Mouse (Mus musculus) heart, embryonic 12.5 days (tissue): ENCODE data around the gene Pspn. TPM values are rescaled to one million over a fixed set of nuclear protein-coding genes. Genes with fewer than 3 reads are reported as not detected.

Experiments used
- ATAC-seq: fragments of 200-750 bp; cut with Nextera tagmentation; 2 replicates; pipeline ENCODE4 v1.8.0; 2017; ENCODE audit warnings: moderate TSS enrichment, moderate library complexity; ENCODE audit not compliant: insufficient number of reproducible peaks, low FRiP score
- H3K27ac ChIP-seq: fragments of 300-500 bp; sonication (generic); 2 replicates; pipeline ENCODE4 v1.5.1; 2016; ENCODE audit warnings: mild to moderate bottlenecking, moderate library complexity; ENCODE audit not compliant: poor library complexity, severe bottlenecking
- H3K27me3 ChIP-seq: fragments of 300-500 bp; sonication (generic); replicated peaks from 2 replicates; pipeline ENCODE4 v1.6.1; 2016; ENCODE audit warnings: mild to moderate bottlenecking, moderate library complexity
- H3K36me3 ChIP-seq: fragments of 300-500 bp; sonication (generic); 2 replicates; pipeline ENCODE4 v1.6.1; 2016; ENCODE audit warnings: mild to moderate bottlenecking, moderate library complexity
- H3K4me1 ChIP-seq: fragments of 300-500 bp; sonication (generic); replicated peaks from 2 replicates; pipeline ENCODE4 v1.6.1; 2016; ENCODE audit warnings: mild to moderate bottlenecking
- H3K4me2 ChIP-seq: fragments of 300-500 bp; sonication (generic); 2 replicates; pipeline ENCODE4 v1.6.1; 2016; ENCODE audit warnings: mild to moderate bottlenecking, moderate library complexity
- H3K4me3 ChIP-seq: fragments of 300-500 bp; sonication (generic); 2 replicates; pipeline ENCODE4 v1.5.1; 2016; ENCODE audit warnings: mild to moderate bottlenecking
- H3K9ac ChIP-seq: fragments of 300-500 bp; sonication (generic); 2 replicates; pipeline ENCODE4 v1.6.1; 2016; ENCODE audit warnings: mild to moderate bottlenecking, moderate library complexity
- H3K9me3 ChIP-seq: fragments of 300-500 bp; sonication (generic); replicated peaks from 2 replicates; pipeline ENCODE4 v1.6.1; 2016; ENCODE audit warnings: mild to moderate bottlenecking, moderate library complexity
- WGBS: fragments of 180-500 bp; shearing (Covaris S2); methylation state at CpG from one replicate; pipeline ENCODE4 v1.1.7; 2016; 5-methylcytosine and 5-hydroxymethylcytosine counted together
- polyA plus RNA-seq: library from polyadenylated mRNA; unstranded; fragments of >200 nt; fragmentation: Nextera tagmentation; extraction: Ambion mirVana; gene quantifications from 2 replicates; pipeline ENCODE4 v1.2.1, GENCODE M21; 2016

Pspn gene
- 0.55 TPM in 1 of 2 replicates, not detected in the other for polyA plus RNA-seq

DNA sequence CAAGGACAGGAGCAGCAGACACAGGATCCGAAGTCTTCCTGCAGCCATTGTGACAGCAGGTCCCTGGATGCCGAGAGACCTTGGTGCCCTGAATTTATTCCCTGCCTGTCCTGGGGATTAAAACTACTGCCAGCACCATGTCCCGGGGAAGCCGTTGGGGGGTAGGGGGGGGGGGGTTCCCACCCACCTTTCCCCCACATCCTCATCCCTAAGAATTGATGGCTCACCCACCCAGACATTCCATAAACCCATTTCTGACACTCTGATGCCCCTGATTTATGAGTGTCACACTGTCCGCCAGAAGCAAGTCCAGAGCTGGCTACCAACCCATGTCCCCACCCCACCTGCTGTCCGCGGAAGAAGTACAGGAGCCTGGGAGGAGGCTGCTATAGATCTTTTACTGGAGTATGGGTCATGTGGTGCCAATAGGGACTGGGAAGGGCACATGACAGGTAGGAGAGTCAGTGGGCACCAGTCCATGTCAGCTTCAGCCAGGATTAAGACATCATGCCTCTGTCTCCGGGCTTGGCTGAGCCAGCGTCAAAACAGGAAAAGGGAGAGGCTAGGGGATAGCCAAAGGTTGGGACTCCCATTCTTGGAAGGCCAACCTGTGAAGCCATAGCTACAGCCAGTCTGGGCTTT lies at the start of gene Pspn:
Pspn (minus strand) TSS at position 51 of the 642 bp plus-strand sequence.
- Histone ChIP-seq H3K36me3 (peaks cover 57% of the 10 kb centered on the region), H3K4me2 (no peak within 1 kb of the TSS), H3K4me1 (peaks cover 40% of the 10 kb centered on the region), H3K4me3 (no peak within 1 kb of the TSS), H3K9ac (no peak within 1 kb of the TSS), H3K9me3 (no peaks in the 10 kb centered on the region), H3K27ac (peak within 1 kb of the TSS; percentile 71; the same call in 1 of the 2 replicates), H3K27me3 (no peaks in the 10 kb centered on the region)
- WGBS, result 79% methylated on average over 9 of the region's 9 CpGs
- no peak for ATAC-seq

DNA sequence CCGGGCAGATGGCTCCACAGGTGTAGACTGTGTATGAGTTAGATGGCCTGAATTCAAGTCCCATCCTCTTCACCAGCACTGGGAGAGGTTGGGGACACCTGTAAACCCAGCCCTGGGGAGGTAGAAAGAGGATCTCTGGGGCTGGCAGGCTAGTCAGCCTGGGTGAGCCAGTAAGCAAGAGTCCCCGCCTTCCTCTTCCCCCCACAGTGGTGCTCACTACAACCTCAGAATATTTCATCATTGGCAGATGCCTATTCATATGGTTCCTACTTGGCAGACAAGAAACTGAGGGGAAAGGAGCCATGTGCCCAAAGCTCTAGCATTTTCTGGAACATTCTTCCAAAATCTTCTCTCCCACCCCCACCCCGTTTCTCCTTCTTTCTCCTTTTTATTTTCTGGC lies 49.0 kb upstream of the Pspn start:
- WGBS, result 92% methylated on average over 3 of the region's 3 CpGs
- no peaks in the 10 kb centered on the region for H3K4me1 ChIP-seq
- H3K4me3 ChIP-seq, result no peak overlapping the region
- peaks cover 58% of the 10 kb centered on the region for H3K36me3 ChIP-seq
- no peak for ATAC-seq
- no peak overlapping the region for H3K4me2 ChIP-seq
- no peak overlapping the region for H3K27ac ChIP-seq
- no peak overlapping the region for H3K9ac ChIP-seq
- no peaks in the 10 kb centered on the region for H3K27me3 ChIP-seq
- no peaks in the 10 kb centered on the region for H3K9me3 ChIP-seq

DNA sequence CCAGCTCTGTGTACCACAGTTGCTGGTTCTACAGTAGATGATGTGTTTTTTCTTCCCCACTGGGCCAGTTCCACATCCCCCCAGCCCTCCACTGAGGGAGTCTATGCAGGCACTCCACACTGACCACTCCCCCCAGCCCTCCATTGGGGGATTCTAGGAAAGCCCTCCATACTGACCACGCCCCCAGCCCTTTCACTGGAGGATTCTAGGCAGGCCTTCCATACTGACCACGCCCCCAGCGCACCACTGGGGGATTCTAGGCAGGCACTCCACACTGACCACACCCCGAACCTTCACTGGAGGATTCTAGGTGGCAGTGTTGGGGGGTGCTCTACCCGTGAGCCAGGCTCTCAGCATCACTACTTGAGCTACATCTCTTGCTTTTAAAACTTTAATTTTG lies 47.6 kb upstream of the Pspn start:
- WGBS, result 19% methylated on average over 5 of the region's 5 CpGs
- Histone ChIP-seq H3K4me3 (no peak overlapping the region), H3K36me3 (peaks cover 44% of the 10 kb centered on the region), H3K9ac (no peak overlapping the region), H3K4me1 (peaks cover 10% of the 10 kb centered on the region), H3K9me3 (no peaks in the 10 kb centered on the region), H3K27ac (no peak overlapping the region), H3K4me2 (no peak overlapping the region), H3K27me3 (no peaks in the 10 kb centered on the region)
- ATAC-seq, result 0 out of 2 replicates have a peak, but pooled peaks have one; percentile 26

DNA sequence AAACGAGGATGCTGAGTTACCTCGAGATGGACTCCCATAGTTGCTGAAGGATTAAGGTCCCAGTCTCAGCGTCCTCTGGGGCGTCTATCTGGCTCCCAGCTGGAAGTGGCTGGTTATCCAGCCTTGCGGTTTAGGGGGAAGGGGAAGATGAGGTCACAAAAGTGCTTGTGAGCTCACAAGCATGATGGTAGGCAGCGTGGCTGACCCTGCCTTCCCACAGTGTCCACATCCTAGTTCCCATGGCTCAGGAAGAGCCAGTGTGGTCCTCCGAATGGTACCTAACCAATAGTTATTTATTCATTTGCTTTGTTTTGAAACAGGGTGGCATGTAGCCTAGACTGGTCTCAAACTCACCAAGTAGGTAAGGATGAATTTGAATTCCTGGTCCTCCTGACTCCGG lies 41.7 kb upstream of the Pspn start, which contains the start of gene Slc25a41:
Slc25a41 (minus strand) TSS at position 101 of the 400 bp plus-strand sequence.
- WGBS, result 62% methylated on average over 8 of the region's 8 CpGs
- Histone ChIP-seq H3K27ac (no peak within 1 kb of the TSS), H3K4me1 (peaks cover 11% of the 10 kb centered on the region), H3K9me3 (no peaks in the 10 kb centered on the region), H3K4me2 (no peak within 1 kb of the TSS), H3K27me3 (peaks cover 32% of the 10 kb centered on the region), H3K4me3 (no peak within 1 kb of the TSS), H3K9ac (no peak within 1 kb of the TSS), H3K36me3 (peaks cover 9% of the 10 kb centered on the region)
- ATAC-seq, result no peak

DNA sequence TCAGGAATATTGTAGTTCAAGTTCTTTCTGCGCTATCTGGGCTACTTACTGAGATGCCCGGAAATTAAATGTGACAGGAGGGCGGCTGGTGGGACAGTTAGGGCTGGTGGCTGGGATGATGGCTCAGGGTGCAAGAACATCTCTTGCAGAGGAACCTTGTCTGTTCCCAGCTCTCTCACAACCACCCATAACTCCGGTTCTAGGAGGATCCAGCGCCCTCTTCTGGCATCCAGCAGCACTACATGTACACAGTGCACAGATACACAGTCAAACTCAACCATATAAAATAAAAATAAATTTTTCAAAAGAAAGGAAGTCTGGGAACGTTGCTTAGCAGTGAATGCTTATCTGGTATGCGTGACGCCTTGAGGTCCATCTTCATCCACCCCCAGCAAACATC lies 39.2 kb upstream of the Pspn start:
- Histone ChIP-seq H3K9ac (no peak overlapping the region), H3K27ac (no peak overlapping the region), H3K36me3 (no peaks in the 10 kb centered on the region), H3K9me3 (no peaks in the 10 kb centered on the region), H3K27me3 (peaks cover 39% of the 10 kb centered on the region), H3K4me2 (no peak overlapping the region), H3K4me1 (peaks cover 11% of the 10 kb centered on the region), H3K4me3 (no peak overlapping the region)
- no peak for ATAC-seq
- 36% methylated on average over 8 of the region's 8 CpGs for WGBS

DNA sequence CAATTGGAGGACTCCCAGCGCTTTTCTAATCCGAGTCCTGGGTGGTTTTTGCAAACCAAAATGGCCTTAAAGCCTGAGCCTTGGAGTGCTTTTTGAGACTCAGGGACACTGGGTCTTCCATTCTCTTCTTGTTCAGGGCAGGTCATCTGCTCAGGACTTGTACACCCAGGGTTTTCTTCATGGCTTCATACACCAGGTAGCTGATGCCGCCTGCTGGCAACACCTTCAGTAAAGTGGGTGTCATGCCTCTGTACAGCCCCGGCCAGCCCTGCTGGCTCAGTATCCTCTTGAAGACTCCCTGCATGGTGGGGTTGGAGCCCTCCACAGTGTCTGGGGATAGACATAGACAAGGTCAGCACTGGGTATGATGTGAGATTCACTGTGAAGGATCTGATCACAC lies 33.0 kb upstream of the Pspn start:
- 73% methylated on average over 4 of the region's 4 CpGs for WGBS
- Histone ChIP-seq H3K27me3 (peaks cover 15% of the 10 kb centered on the region), H3K4me1 (peaks cover 26% of the 10 kb centered on the region), H3K4me3 (0 out of 2 replicates have a peak overlapping the region, but pooled peaks have one; percentile 40), H3K36me3 (peaks cover 9% of the 10 kb centered on the region), H3K9ac (no peak overlapping the region), H3K9me3 (no peaks in the 10 kb centered on the region), H3K4me2 (peak overlapping the region; percentile 65), H3K27ac (no peak overlapping the region)
- no peak for ATAC-seq

DNA sequence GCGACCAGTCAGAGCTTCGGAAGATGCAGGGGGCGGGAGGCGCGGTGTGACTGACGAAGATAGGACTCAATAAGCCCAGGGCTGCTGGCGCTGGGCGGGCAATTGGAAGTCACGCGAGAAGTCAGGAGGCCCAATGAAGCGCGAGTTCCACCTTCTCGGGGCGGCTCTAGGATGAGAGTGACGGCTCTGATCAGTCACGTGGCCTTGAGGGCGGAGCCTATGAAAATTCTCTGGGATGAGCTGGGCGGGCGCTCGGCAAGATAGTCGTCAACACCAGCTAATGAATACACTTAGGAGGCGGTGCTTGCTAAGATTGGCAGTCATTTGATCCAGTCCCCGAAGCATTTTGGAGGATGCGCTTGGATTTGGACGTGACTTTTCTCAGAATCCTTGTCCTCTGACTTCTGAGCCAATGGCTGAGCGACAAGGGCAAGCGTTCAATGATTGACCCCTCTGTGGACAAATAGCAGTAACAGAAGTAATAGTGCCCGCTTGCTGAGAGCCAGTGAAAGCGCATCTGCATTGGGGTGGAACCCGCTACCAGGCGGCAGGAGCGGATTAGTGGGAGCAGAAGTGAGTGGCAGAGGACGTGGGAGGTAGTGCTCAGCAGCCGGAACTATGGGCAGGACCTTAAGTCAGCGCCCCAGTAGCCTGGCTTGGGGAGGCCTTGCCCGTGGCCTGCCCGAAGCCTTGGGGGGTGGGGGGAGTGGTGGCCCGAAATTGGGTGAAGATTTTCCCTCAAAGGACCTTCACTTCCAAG lies 32.0 kb upstream of the Pspn start:
- peak overlapping the region; percentile 65 for H3K4me2 ChIP-seq
- peak; percentile 98 for ATAC-seq
- peaks cover 19% of the 10 kb centered on the region for H3K36me3 ChIP-seq
- under 1% methylated on average over 38 of the region's 38 CpGs for WGBS
- peaks cover 8% of the 10 kb centered on the region; the same call in 1 of the 2 replicates for H3K27me3 ChIP-seq
- peak overlapping the region; percentile 45 for H3K9ac ChIP-seq
- peak overlapping the region; percentile 96 for H3K4me3 ChIP-seq
- H3K9me3 ChIP-seq, result no peaks in the 10 kb centered on the region
- peak overlapping the region; percentile 72 for H3K27ac ChIP-seq
- H3K4me1 ChIP-seq, result peaks cover 26% of the 10 kb centered on the region

DNA sequence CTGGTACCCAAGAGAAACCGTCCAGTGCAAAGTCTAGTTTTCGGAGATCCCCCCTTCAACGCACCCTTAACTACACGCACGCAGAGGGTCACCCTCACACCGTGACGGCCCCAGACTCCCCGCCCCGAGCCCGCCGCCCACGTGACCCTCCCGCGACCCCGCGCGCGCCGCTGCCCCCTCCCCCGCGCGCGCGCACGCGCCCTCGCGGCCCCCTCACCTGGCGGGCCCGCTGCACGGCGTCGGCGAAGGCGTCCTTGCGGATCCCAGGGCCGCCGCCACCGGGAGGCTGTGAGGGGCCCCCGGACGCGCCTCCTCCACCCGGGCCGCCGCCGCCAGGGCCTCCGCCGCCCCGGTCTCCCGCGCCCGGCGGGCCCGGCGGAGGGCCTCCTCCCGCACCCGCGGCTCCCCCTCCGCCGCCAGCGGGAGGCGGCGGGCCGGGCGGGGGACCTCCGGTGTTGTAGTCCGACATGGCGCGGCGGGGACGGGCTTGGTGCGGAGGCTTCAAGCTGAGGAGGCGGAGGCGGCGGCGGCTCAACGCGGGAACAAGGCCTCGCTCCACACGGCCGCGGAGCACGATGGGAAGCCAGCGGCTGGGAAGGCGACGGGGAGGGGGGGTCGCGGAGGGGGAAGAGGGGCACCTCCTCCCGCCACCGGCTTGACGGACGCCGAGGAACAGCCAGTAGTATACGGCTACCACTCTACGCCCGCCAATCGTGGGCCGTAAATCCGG lies 31.3 kb upstream of the Pspn start, which contains the start of gene Khsrp:
Khsrp (minus strand) TSS at position 592 of the 730 bp plus-strand sequence.
- WGBS, result under 1% methylated on average over 80 of the region's 99 CpGs
- peak within 1 kb of the TSS; percentile 96 for H3K4me3 ChIP-seq
- 0 out of 2 replicates have a peak, but pooled peaks cover 8% of the 10 kb centered on the region for H3K27me3 ChIP-seq
- peaks cover 26% of the 10 kb centered on the region for H3K4me1 ChIP-seq
- peak within 1 kb of the TSS; percentile 96 for H3K27ac ChIP-seq
- H3K9me3 ChIP-seq, result no peaks in the 10 kb centered on the region
- peak within 1 kb of the TSS; percentile 100 for H3K9ac ChIP-seq
- peaks cover 27% of the 10 kb centered on the region for H3K36me3 ChIP-seq
- peak within 1 kb of the TSS; percentile 99 for H3K4me2 ChIP-seq
- no peak for ATAC-seq

DNA sequence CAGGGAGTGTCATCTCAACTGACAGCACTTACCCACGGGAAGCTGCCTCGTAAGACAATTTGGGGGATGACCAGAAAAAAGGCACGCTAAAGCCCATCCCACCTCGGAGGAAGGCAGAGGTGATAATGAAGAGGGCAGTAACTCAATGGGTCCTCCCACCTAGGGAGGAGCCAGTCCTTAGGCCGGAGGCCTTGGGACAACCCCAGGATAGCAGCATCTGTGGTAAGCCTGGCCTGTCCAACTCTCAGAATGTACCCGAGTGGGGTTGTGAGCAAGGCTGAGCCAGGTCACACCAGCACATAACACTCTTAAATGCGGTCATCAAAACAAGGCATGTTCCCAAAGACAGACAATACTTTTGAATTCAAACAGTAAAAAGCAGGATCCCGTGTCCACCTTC lies 29.9 kb upstream of the Pspn start:
- H3K4me3 ChIP-seq, result peak overlapping the region; percentile 96
- ATAC-seq, result no peak
- H3K9me3 ChIP-seq, result no peaks in the 10 kb centered on the region
- no peaks in the 10 kb centered on the region for H3K27me3 ChIP-seq
- H3K4me1 ChIP-seq, result peaks cover 26% of the 10 kb centered on the region
- 24% methylated on average over 8 of the region's 8 CpGs for WGBS
- H3K9ac ChIP-seq, result peak overlapping the region; percentile 100
- peaks cover 41% of the 10 kb centered on the region for H3K36me3 ChIP-seq
- 0 out of 2 replicates have a peak overlapping the region, but pooled peaks have one; percentile 96 for H3K27ac ChIP-seq
- peak overlapping the region; percentile 99 for H3K4me2 ChIP-seq

DNA sequence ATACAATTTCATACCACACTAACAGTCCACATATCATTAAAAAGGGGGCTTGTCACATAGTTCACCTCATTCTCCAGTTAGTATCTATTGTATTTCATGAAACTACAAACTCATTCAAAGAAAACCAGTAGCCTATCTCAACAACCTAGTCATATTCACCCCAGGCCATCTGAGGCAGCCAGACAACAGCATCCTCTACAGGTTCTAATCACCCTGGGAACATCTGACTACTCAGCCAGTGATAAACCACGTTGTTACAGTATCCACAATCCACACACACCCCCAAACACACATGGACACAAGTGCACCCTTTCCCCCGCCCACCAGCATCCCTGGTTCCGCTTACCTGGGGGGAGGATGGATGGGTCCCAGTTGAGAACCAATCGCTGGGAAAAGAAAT lies 27.7 kb upstream of the Pspn start:
- Histone ChIP-seq H3K36me3 (peaks cover 63% of the 10 kb centered on the region), H3K27ac (no peak overlapping the region), H3K9ac (no peak overlapping the region), H3K9me3 (no peaks in the 10 kb centered on the region), H3K4me3 (no peak overlapping the region), H3K4me2 (no peak overlapping the region), H3K27me3 (no peaks in the 10 kb centered on the region), H3K4me1 (peaks cover 21% of the 10 kb centered on the region)
- 80% methylated on average over 4 of the region's 4 CpGs for WGBS
- ATAC-seq, result no peak

DNA sequence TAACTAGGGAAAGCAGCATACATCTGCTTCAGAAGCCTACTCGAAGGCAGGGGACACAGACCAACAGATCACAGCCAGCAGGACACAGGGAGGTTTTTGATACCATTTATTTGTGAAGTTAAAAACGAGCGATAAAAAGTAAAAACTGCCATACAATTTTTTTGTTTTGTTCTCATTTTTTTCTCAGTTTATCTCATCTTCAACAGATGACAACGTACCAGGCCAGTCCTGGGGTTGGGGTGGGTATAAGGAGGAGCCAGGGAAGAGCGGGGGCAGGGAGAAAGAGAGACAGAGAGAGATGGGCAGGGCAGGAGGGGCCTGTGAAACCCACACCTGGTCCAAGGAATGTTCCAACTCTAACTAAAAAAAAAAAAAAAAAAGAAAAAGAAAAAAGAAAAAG lies 21.1 kb upstream of the Pspn start:
- H3K9me3 ChIP-seq, result no peaks in the 10 kb centered on the region
- no peak overlapping the region for H3K4me3 ChIP-seq
- H3K9ac ChIP-seq, result no peak overlapping the region
- WGBS, result 83% methylated on average over 5 of the region's 5 CpGs
- no peak overlapping the region for H3K27ac ChIP-seq
- H3K36me3 ChIP-seq, result peaks cover 65% of the 10 kb centered on the region
- no peaks in the 10 kb centered on the region for H3K27me3 ChIP-seq
- H3K4me2 ChIP-seq, result no peak overlapping the region
- ATAC-seq, result no peak
- no peaks in the 10 kb centered on the region for H3K4me1 ChIP-seq
